Mouse (Mus musculus): ENCODE data around the gene Hspd1. TPM values are rescaled to one million over a fixed set of nuclear protein-coding genes. Genes with fewer than 3 reads are reported as not detected.

Gene Hspd1
- polyA plus RNA-seq, 1 experiment from 2014 or later = 304 TPM

DNA sequence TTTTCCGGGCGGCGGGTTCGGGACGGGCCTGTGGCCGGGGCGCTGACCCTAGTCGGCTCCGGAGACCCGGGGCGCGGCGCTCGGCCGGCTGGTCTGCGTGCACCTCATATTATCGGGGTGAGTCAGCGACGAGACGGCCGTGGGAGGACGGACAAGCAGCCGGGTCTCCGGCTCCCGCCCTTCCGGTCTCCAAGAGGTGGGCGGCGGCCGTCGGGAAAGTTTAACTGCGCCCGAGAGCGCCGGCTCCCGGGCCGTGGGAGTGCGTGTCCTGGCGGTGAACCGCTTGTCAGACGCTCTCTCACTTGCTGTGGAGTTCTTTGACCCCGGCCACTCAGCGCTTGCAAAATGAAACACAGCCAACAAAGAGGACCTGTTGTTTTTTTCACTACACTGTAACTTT lies 35.0 kb downstream of the Hspd1 start:
- Histone ChIP-seq H3K27ac (peak overlapping the region; percentile 64), H3K4me1 (peaks cover 12% of the 10 kb centered on the region), H3K4me3 (peak overlapping the region; percentile 79), H3K27me3 (no peaks in the 10 kb centered on the region), H3K4me2 (replicated peaks) (peak overlapping the region; percentile 84), H3K36me3 (no peaks in the 10 kb centered on the region), H3K9me3 (replicated peaks) (no peaks in the 10 kb centered on the region), H3K9ac (peak overlapping the region; percentile 75)
- WGBS = under 1% methylated on average over 41 of the region's 42 CpGs
- ATAC-seq (ENCODE audit: low FRiP score) = peak; percentile 77

DNA sequence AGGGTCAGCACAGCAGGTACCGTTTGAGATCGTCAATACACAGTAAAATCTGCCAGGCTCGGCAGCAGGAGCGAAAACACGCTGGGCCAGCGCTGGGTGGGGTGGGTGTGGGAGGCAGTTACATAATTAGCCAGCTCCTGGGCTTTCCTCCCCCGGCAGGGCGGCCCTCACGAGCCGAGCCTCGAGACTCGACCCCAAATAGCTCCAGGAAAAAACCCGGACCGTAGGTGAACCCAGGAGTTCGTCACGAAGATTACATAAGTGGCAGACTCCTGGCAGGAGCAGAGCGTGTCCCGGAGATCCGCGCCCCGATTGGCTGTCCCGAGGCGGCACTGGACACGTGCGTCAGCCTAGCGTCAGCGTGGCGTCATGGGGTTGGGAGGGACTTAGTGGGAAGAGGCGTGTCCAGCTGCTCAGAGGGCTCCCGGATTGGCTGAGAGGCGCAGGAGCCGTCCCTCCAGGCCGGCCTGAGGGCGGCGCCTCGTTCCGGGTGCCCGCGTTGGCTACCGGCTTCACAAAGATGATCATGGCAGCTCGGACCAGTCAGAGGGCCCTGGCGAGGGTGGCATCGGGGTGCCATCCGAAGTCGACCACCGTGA lies 35.6 kb downstream of the Hspd1 start, which contains the start of gene Coq10b:
Coq10b (plus strand) TSS at position 416 of the 599 bp plus-strand sequence.
- H3K27me3 ChIP-seq = no peaks in the 10 kb centered on the region
- peak; percentile 100 for ATAC-seq (ENCODE audit: low FRiP score)
- no peaks in the 10 kb centered on the region for H3K9me3 ChIP-seq (replicated peaks)
- peak within 1 kb of the TSS; percentile 75 for H3K9ac ChIP-seq
- 0% methylated on average over 46 of the region's 46 CpGs for WGBS
- H3K4me2 ChIP-seq (replicated peaks) = peak within 1 kb of the TSS; percentile 84
- H3K36me3 ChIP-seq = no peaks in the 10 kb centered on the region
- H3K4me3 ChIP-seq = peak within 1 kb of the TSS; percentile 79
- peaks cover 12% of the 10 kb centered on the region for H3K4me1 ChIP-seq
- peak within 1 kb of the TSS; percentile 64 for H3K27ac ChIP-seq

DNA sequence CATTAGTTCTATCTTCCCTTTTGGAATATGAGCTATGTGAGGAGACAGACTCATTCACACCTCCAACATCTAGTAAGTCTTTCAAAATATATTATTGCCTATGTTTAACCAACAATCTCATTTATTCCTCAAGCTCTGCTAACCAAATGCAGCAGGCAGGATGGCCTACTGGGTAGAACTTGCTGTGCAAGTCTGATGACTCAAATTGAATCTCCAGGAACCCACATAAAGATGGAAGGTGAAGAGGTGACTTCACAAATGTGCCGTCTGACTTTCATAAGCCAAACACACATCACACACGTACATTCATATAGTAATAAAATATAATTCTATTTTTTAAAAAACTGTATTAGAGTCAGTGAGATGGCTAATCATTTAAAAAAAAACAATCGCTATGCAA lies 36.4 kb downstream of the Hspd1 start:
- Histone ChIP-seq H3K27ac (no peak overlapping the region), H3K4me2 (replicated peaks) (peak overlapping the region; percentile 84), H3K4me3 (no peak overlapping the region; the same call in 1 of the 2 replicates), H3K9me3 (replicated peaks) (no peaks in the 10 kb centered on the region), H3K9ac (no peak overlapping the region; the same call in 1 of the 2 replicates), H3K4me1 (peaks cover 12% of the 10 kb centered on the region), H3K36me3 (no peaks in the 10 kb centered on the region), H3K27me3 (no peaks in the 10 kb centered on the region)
- 70% methylated on average over 3 of the region's 3 CpGs for WGBS
- no peak for ATAC-seq (ENCODE audit: low FRiP score)

- no peak for ATAC-seq (ENCODE audit: low FRiP score)
- Histone ChIP-seq H3K4me3 (no peak overlapping the region), H3K9me3 (replicated peaks) (no peaks in the 10 kb centered on the region), H3K9ac (no peak overlapping the region), H3K4me1 (peaks cover 12% of the 10 kb centered on the region), H3K27me3 (no peaks in the 10 kb centered on the region), H3K36me3 (no peaks in the 10 kb centered on the region), H3K27ac (no peak overlapping the region), H3K4me2 (replicated peaks) (no peak overlapping the region)
- 68% methylated on average over 4 of the region's 4 CpGs for WGBS
Measured at GRCm38 (mm10) chr1:55048841-55049587, 39.0 kb downstream of the Hspd1 start.

DNA sequence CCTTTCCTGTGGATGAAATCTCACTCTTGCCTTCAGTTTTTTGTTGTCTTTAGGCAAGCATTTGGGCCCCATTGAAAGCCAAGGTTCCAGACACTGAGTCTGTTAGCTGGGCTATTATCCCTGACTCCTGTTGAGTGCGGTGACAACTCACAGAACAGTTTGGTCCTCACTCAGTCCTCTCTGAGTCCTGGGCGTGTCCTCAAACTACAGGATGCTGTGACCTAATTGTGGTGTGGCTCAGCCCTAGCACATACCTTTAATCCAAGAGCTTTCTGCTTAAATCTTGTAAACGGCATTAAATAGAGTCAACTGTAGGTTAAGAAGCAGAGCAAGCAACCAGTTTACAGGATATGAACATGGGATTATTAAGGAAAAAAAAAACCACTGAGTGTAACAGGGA lies 44.9 kb downstream of the Hspd1 start:
- Histone ChIP-seq H3K27me3 (no peaks in the 10 kb centered on the region), H3K9me3 (replicated peaks) (no peaks in the 10 kb centered on the region; the same call in 1 of the 2 replicates)
- 89% methylated on average over 3 of the region's 3 CpGs for WGBS

GRCm38 (mm10) chr1:55042246-55042645 lies 45.8 kb downstream of the Hspd1 start:
- H3K4me2 ChIP-seq (replicated peaks) = no peak overlapping the region
- H3K4me3 ChIP-seq = no peak overlapping the region
- WGBS = 76% methylated on average over 1 of the region's 1 CpGs
- H3K4me1 ChIP-seq = no peaks in the 10 kb centered on the region
- H3K9ac ChIP-seq = no peak overlapping the region
- H3K9me3 ChIP-seq (replicated peaks) = no peaks in the 10 kb centered on the region; the same call in 1 of the 2 replicates
- H3K27ac ChIP-seq = no peak overlapping the region
- H3K27me3 ChIP-seq = no peaks in the 10 kb centered on the region
- no peaks in the 10 kb centered on the region for H3K36me3 ChIP-seq
- no peak for ATAC-seq (ENCODE audit: low FRiP score)

More for the DNA sequence above, 44.9 kb downstream of the Hspd1 start:
- ATAC-seq (ENCODE audit: low FRiP score) = no peak
- H3K4me1 ChIP-seq = no peaks in the 10 kb centered on the region
- H3K4me2 ChIP-seq (replicated peaks) = no peak overlapping the region
- no peak overlapping the region for H3K9ac ChIP-seq
- H3K36me3 ChIP-seq = no peaks in the 10 kb centered on the region
- H3K27ac ChIP-seq = no peak overlapping the region
- H3K4me3 ChIP-seq = no peak overlapping the region

DNA sequence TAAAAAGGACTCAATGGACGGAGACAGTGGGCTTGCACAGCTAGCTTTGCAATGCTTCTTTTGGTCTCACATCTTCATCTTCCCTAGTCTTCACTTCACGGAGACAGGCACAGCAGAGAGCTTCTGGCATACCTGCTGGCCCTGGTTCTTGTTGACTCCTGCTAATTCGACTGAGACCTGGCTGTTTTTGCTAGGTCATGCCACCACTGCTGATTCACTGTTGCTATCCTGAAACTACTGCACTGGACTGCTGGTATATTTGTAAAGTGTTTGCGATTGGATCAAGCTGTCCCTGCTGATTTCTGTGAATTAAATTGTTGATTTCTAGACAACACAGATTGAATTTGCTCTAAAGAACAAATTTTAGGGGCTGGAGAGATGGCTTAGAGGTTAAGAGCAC lies 46.4 kb downstream of the Hspd1 start:
- 88% methylated on average over 4 of the region's 4 CpGs for WGBS

DNA sequence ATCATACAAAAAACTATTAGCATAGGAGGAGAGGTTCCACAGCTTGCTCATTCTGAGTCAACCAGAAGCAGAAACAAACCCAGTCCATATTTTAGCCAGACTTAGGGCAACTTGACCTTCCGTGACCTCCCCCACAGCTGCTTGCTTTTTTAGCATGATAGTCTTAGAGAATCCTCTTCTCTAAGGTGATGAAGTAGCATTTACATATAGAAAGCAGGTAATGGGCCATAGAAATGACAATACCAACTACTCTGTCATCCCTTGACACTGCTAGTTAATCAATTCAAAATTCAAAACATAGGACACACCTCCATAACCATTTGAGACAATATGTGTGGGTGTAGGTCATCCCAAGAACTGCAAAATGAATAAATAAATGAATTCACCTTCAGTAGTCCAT lies 48.1 kb downstream of the Hspd1 start:
- H3K4me2 ChIP-seq (replicated peaks) = no peak overlapping the region
- no peaks in the 10 kb centered on the region; the same call in 1 of the 2 replicates for H3K9me3 ChIP-seq (replicated peaks)
- WGBS = 100% methylated on average over 1 of the region's 1 CpGs
- no peaks in the 10 kb centered on the region for H3K27me3 ChIP-seq
- ATAC-seq (ENCODE audit: low FRiP score) = no peak
- H3K36me3 ChIP-seq = no peaks in the 10 kb centered on the region
- H3K27ac ChIP-seq = no peak overlapping the region
- no peak overlapping the region for H3K9ac ChIP-seq
- no peaks in the 10 kb centered on the region for H3K4me1 ChIP-seq
- H3K4me3 ChIP-seq = no peak overlapping the region

More for the DNA sequence above, 46.4 kb downstream of the Hspd1 start:
- Histone ChIP-seq H3K27me3 (no peaks in the 10 kb centered on the region), H3K4me3 (no peak overlapping the region), H3K9me3 (replicated peaks) (no peaks in the 10 kb centered on the region; the same call in 1 of the 2 replicates), H3K4me1 (no peaks in the 10 kb centered on the region), H3K4me2 (replicated peaks) (no peak overlapping the region), H3K27ac (no peak overlapping the region), H3K9ac (no peak overlapping the region), H3K36me3 (no peaks in the 10 kb centered on the region)
- ATAC-seq (ENCODE audit: low FRiP score) = no peak

DNA sequence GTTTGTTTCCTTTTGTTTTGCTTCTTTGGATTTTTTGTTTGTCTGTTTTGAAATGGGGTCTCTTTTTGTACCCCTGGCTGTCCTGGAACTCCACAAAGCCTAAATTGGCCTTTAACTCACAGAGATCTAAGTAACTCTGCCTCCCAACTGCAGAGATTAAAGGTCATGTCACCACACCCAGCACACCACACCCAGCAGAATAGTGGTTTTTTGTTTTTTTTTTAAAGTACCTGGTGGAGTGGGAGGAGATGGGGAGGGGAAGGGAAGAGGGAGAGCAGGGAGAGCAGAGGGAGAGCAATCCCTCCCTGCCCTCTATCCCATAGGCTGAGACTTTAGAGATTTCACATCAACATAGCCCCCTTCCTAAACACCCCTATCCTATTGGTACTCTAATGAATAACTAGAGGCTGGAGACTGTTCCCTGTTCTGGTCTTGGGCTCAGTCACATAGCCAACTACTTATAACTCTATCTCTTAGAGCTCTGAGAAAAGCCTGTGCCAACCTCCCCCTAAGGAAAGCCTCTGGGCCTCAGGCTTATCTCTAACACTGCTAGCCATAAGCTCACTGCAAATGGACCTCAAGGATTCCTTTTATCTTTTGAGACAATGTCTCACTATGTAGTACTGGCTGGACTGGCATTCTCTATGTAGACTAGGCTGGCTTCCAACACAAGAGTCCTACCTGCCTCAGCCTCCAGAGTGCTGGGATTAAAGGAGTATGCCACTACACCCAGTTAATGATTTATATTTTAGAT lies 56.8 kb downstream of the Hspd1 start:
- ATAC-seq (ENCODE audit: low FRiP score) = no peak
- no peaks in the 10 kb centered on the region for H3K36me3 ChIP-seq
- H3K4me3 ChIP-seq = no peak overlapping the region
- no peaks in the 10 kb centered on the region for H3K9me3 ChIP-seq (replicated peaks)
- no peaks in the 10 kb centered on the region for H3K27me3 ChIP-seq
- no peaks in the 10 kb centered on the region for H3K4me1 ChIP-seq
- H3K9ac ChIP-seq = no peak overlapping the region
- no peak overlapping the region for H3K27ac ChIP-seq
- no peak overlapping the region for H3K4me2 ChIP-seq (replicated peaks)

DNA sequence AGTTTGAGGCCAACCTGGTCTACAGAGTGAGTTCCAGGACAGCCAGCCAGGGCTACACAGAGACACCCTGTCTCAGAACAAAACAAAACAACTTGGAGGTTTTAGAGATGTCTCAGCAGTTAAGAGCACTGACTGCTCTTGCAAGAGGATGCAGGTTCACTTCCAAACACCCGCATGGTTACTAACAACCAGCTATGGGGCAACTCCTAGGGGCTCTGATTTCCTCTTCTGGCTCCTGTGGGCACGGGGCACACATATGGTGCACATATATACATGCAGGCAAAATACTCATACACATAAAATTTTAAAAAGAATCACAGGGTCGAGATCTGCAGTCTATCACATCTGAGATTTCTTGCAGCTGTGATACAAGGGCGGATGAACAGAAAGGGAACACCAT lies 58.6 kb downstream of the Hspd1 start:
- no peak overlapping the region for H3K9ac ChIP-seq
- H3K4me3 ChIP-seq = no peak overlapping the region
- no peaks in the 10 kb centered on the region for H3K27me3 ChIP-seq
- H3K9me3 ChIP-seq (replicated peaks) = no peaks in the 10 kb centered on the region
- no peak for ATAC-seq (ENCODE audit: low FRiP score)
- WGBS = 77% methylated on average over 4 of the region's 4 CpGs
- H3K4me1 ChIP-seq = peaks cover 7% of the 10 kb centered on the region
- no peak overlapping the region for H3K27ac ChIP-seq
- H3K36me3 ChIP-seq = no peaks in the 10 kb centered on the region
- H3K4me2 ChIP-seq (replicated peaks) = no peak overlapping the region

- Histone ChIP-seq H3K4me2 (replicated peaks) (no peak overlapping the region), H3K9me3 (replicated peaks) (no peaks in the 10 kb centered on the region), H3K27me3 (no peaks in the 10 kb centered on the region), H3K36me3 (no peaks in the 10 kb centered on the region), H3K4me1 (peaks cover 7% of the 10 kb centered on the region), H3K9ac (no peak overlapping the region), H3K27ac (no peak overlapping the region), H3K4me3 (no peak overlapping the region)
- ATAC-seq (ENCODE audit: low FRiP score) = no peak
- WGBS = 89% methylated on average over 11 of the region's 11 CpGs
Measured at GRCm38 (mm10) chr1:55028512-55029249, 59.4 kb downstream of the Hspd1 start.

DNA sequence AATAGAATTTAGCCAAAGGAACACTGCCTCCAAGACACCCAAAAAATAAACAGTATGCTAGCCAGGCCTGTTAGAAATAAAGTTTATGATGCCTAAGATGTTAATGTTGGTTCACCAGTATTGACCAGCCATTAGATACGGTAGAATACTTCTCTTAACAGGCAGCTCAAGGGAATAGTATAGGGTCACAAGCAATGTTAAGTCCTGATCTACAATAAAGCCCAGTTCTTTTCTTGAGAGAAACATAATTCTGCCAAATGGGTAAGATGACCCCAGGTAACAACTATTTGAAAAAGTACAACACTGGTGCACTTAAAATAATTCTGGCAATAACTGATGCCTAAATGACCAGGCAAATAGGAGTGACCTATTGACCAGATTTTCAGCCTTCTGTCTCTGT lies 60.1 kb downstream of the Hspd1 start:
- no peak overlapping the region for H3K27ac ChIP-seq
- peak overlapping the region; percentile 78 for H3K4me2 ChIP-seq (replicated peaks)
- H3K9ac ChIP-seq = no peak overlapping the region
- H3K4me3 ChIP-seq = peak overlapping the region; percentile 99
- no peaks in the 10 kb centered on the region for H3K9me3 ChIP-seq (replicated peaks)
- H3K27me3 ChIP-seq = no peaks in the 10 kb centered on the region
- no peak for ATAC-seq (ENCODE audit: low FRiP score)
- peaks cover 7% of the 10 kb centered on the region for H3K4me1 ChIP-seq
- 94% methylated on average over 1 of the region's 1 CpGs for WGBS
- H3K36me3 ChIP-seq = no peaks in the 10 kb centered on the region

Data from hindbrain, embryonic 12.5 days (tissue).